Mouse (Mus musculus) left cerebral cortex, postnatal 4 days (tissue): ENCODE data around the gene Kcnj6. TPM values are rescaled to one million over a fixed set of nuclear protein-coding genes. Genes with fewer than 3 reads are reported as not detected.
A peak's percentile ranks its signal among the peaks of the same experiment; 100 is the strongest.

ENCODE experiments used
- DNase-seq: peaks from one replicate; pipeline ENCODE4 v3.0.0-alpha.2; 2022
- intact Hi-C: fragments of 180-260 bp; cut with DNase I; formaldehyde crosslinking; loops from one replicate; pipeline ENCODE4 v1.15.1; 2025
- microRNA-seq: library from miRNA; unstranded; fragments of <30 nt; microRNA quantifications from one replicate; pipeline ENCODE4 v1.2.0, GENCODE M21; 2022
- total RNA-seq, 2 experiments: library from RNA; stranded (reverse); gene quantifications; 2 replicates each; pipeline ENCODE4 v1.2.3; 2021

Kcnj6 gene
- total RNA-seq, 2 experiments from 2014 or later, result 31.4 to 34.2 TPM

DNA sequence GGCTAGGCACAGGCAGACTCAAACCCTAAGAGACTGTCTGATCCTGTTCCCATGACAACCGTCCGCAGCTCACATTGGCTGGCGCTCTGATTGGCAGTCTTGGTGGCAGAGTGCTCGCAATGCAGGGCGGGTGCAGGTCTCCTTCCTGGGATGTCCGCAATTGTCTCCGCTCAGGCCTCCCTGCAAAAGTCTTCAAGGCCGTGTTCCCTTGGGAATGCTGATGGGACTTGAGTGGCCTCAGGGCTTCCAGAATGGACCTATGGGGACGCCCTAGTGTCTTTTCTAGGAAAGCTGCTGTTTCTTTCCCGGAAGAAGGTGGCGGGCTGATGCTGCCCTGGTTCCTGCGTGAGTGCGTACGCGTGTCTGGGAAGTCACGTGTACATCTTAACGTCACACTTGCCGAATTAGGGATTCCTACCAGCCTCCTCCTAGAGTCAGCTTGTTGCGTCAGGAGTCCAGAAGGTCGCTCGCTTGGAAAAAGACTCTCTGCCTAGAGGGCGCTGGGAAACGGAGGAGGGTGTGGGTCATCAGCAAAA lies 273.4 kb downstream of the Kcnj6 start:
- intact Hi-C loops, result no loop called here
- peak; percentile 86 for DNase-seq

DNA sequence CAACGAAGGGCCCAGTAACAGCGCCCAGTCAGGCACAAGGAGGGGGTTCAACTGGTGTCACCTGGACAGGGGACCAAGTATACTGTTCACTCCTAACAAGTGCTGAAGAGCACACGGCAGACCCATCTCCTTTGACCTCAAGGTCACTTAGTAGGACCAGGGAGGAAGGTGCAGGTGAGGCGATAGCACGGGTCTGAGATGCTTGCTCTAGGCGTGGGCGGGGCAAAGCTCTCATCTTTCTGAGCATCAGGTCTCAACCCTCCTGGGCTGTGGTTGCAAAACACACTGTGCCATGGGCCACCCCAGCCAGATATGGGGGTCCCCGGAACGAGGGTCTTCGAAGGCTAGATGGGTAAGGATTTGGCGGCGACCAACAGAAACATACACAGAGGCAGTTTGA lies 274.6 kb downstream of the Kcnj6 start:
- intact Hi-C loops, result no loop called here
- no peak for DNase-seq

DNA sequence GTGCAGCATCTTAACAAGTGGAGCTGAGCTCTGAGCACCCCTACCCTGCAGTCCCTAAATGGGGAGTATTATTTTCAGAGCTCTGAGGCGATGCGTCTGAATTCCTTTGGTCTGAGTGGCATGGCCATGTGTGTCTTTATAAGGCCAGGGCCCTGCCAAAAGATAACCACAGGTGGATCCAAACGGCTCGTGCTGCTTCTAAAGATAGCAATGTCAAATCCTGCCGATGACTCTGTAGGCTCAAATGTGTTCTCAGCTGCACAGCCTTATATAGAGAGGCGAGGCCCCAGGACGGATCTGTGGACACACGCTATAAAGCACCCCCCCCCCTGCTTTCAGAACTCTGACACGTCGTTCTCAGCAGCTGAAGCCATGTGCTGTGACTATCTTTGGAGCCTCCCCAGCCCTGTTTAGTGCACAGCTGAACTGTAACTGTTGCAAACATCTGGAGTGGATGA lies 275.9 kb downstream of the Kcnj6 start:
- intact Hi-C loops, result no loop called here
- no peak for DNase-seq

DNA sequence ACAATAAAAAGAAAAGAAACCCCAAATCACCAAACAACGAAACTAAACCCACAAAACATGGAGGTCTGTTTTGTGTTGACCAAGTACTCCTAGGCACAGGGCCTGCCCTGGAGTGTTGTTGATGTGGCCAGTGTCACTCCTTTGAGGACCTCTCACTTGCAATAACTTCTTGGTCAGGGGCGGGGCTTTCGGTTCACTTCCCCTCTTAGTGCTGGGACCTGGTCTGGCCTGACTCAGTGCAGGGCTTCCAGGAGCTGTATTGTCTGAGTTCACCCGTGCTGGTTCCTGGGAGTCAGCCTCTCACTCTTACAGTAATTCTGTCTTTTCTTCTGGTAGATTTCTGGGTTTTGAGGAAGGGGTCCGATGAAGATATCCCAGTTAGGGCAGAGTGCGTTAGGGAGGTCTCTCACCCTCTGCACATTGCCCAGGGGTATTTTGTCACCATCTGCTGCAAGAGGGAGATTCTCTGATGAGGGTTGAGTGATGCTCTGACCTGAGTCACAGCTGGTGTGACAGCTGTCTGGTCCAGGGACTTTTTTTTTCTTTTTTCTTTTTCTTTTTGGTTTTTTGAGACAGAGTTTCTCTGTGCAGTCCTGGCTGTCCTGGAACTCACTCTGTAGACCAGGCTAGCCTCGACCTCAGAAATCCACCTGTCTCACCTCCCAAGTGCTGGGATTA lies 276.9 kb downstream of the Kcnj6 start:
- no peak for DNase-seq
- intact Hi-C loops, result no loop called here

DNA sequence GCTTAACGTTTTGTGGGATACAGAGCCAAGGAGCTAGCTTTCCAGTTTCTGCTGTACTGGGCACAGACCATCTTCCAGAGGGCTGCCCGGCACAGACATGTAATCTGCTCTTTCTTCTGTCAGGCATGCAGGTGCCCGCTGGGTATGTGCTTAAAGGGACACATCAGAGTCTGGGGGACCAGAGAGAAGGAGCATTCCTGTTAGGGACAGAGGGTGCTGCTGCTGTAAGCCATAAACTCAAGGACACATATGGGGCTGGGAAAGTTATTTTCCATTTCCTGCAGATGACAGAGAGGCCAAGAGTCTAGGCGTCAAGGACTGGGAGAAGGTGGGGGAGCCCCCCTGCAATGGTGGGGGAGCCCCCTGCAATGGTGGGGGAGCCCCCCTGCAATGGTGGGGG lies 278.0 kb downstream of the Kcnj6 start:
- no peak for DNase-seq
- intact Hi-C loops, result no loop called here

DNA sequence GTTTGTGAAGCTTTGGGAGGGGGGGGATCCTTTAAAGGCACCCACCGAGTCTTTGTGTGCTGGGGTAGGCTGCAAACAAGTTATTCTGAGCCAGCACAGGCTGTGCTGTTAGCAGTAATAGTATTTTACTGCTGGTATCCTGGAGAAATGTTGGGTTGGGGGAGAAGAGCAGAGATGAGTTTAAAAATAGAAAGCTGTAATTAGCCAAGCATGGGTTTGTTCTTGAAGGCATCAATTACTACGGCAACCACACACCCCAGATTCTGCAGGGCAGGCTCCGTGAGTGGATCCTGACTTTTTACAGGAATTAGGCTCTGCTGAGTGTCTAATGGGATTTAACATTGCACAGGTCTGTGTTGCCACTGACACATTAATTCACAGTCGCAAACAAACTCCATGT lies 278.6 kb downstream of the Kcnj6 start:
- DNase-seq, result no peak
- intact Hi-C loops, result no loop called here

DNA sequence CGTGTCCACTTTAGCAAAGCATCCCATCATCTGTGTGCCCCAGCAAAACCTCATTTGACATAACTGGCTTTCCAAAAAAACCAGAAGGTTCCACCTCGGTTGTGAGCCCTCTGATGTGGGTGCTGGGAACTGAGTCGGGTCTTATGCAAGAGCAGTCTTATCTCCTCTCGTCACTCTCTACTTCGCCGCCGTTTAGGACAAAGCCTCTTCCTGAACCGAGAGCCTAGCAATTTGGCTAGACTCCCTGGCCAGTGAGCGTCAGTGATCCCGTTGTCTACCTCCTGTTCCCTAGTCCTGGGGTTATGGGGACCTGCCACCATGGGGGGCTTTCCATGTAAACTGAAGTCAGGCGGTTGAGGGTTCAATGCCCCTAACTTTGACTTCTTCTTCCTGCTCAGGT lies 280.4 kb downstream of the Kcnj6 start:
- DNase-seq, result no peak
- intact Hi-C loops, result no loop called here

DNA sequence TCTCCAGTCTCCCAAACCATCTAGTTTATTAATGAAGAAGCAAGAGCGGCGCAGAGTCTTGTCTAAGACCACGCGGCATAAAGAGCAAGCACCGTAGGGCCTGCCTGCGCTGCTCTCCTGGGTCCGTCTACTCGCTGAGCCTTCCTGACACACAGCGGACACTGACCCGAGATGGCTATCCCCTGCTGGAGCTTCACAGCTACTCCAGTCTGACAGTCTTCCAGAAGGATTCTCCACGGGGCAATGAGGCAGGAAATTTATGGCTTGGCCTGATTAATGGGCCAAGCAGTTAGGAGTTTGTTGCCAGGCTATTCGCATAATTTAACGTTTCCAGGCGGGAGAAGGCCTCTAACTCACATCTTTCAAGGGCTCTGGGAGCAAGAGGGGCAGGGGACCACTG lies 283.0 kb downstream of the Kcnj6 start:
- DNase-seq, result peak; percentile 25
- intact Hi-C loops, result no loop called here

DNA sequence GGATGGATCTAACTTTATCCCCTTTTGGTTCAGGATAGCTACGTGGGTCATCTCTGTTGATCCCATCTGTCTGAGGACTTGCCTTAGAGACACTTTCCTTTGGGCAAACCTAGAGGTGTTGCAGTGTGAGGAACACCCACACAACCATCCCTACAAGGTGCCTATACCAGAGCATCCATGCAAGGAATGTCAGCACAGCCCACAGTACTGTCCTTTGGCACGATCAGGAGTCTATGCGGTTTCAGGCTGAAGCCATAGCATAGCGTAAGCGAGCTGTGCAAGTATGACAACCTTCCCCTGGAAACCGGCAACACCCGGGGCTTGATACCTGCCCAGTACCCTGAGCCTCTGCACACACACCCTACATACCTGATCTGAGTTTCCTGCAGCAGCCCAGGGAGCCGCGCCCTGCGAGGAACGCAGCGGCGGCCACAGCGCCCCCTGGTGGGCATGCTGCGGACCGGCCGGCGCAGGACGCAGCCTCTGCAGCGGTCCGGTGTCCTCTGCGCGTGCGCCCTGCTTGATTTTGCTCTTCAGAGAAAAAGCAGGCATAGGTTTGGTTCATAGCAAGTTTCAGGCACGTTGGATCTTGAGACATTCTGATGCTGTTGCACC lies 283.9 kb downstream of the Kcnj6 start:
- intact Hi-C loops, result no loop called here
- peak; percentile 82 for DNase-seq

DNA sequence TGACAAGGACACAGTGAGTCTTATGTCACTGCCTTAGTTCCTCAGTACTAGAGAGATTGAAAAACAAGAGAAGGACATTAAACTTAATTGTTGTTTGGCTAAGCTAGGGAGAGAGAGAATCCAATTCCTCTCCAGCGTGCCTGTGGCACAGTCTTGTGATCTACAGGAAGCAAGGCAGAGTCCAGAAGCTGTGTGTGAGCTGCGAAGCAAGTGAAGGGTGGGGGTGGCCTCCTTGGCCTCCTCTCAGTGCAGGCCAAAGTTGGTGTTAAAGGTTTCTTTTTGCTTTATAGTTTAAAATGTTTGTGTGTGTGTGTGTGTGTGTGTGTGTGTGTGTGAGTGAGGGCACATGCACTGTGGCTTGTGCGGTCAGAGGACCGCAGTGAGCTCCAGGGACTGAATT lies 295.5 kb downstream of the Kcnj6 start:
- DNase-seq, result no peak
- intact Hi-C loops, result no loop called here

DNA sequence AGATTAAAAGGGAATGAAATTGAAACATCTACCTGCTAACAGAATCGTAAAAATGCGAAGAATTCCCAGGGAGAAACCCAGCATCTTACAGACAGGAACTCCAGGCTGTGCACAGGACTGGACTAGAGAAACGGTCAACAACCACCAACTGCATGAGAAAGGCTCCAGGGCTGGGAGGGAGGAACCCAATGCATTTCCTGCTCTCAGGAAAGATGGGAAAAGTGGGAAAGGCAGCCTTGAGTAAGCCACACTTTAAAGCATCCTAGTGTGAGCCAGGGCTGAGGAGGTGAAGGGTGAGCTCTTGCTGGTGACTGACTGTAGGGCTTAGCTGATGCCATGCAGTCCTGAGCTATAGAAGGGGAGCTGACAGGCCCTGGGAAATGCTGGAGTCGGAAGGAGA lies 296.4 kb downstream of the Kcnj6 start:
- intact Hi-C loops, result no loop called here
- DNase-seq, result no peak

Small RNA genes within 50 kb of the gene (microRNA-seq; reads per million reads assigned to microRNA genes)
- not detected for gene Gm22745
